Mouse (Mus musculus): ENCODE measurements around the gene Elk3.

Gene Elk3

GRCm38 (mm10) chr10:93331543-93331942 lies 20.6 kb upstream of the Elk3 start:
- no peak for DNase-seq

DNA sequence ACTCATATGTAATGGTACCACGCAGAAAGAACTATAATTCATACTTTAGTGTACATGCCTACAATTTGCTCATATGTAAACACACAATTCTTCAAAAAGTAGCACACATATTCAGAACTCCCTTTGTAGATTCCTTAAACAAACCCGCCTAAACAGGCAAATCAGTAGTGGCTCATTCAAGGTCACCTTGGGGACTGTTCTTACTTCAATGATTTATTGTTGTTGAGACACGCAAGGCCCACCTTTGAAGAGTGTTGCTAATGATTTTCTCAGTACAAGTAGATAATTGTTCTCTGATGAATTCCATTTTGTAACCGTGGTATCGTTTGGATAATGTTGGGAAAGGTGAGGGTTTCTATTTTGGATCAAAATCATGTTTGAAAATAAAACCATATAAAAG lies 17.4 kb upstream of the Elk3 start:
- no peak for DNase-seq

DNA sequence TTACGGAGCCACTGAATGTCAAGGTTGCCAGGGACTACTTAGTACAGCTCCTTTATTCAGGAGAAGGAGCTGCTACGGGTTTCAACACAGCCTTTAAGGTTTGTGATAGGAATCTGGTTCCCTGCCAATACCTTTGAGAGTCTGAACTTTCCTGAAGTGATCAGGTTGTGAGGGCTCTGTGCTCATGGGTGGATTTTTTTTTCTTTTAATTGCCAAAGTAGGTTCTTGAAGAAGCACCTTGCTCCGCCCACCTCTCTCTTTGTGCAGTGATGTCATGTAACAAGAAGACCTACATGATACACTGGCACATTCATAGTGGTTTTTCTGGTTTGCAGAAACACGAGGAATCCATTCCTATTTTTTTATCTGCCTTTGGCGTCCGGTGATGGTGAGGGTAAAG lies 16.3 kb upstream of the Elk3 start:
- no peak for DNase-seq

- DNase-seq: no peak
These were observed 15.8 kb upstream of the Elk3 start for GRCm38 (mm10) chr10:93326741-93327100.

DNA sequence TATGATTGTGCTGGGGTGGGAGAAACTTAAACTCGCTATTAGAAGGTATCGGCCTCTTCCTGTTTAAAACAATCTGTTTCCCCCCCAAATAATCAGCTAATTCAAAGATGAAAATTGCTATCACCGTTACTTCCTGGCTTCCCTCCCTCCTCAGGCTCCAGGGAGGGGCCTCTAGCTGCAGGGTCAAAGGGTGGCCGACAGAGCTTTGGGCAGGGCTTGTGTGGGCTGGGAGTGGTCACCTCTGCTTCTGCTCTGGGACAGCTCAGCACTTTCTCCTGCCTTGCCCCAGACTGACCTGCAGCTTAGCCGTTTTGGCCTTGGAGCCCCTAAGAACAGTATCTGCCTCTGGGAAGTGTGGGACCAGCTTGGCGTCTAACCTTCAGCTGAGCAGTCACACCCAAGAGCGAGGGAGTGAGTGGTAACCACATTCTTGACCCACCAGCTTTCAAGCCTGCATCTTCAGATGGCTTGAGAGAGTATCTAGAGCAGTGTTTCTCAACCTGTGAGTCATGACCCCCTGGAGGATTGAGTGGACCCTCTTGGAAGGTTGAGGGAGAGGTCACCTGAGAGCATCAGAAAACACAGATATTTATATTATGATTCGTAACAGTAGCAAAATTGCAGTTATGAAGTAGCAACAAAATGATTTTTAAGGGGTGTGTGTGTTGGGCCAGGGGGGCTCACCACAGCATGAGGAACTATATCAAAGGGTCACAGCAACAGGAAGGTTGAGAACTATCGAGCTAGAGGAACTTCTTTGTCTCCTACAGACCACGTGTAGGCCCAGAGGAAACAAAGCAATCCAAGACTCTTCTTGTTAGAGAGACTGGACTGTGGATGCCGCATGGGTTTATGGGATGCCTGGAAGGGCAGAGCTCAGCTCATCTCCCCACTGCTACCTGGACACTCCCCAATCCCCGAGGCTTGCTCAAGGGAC lies 15.1 kb upstream of the Elk3 start:
- DNase-seq: peak; percentile 48 to 66

GRCm38 (mm10) chr10:93325369-93325768 lies 14.4 kb upstream of the Elk3 start:
- no peak for DNase-seq

- DNase-seq: no peak
These were observed 13.5 kb upstream of the Elk3 start for GRCm38 (mm10) chr10:93324438-93324837.

- no peak for DNase-seq
These were observed 12.7 kb upstream of the Elk3 start for GRCm38 (mm10) chr10:93323659-93324058.

GRCm38 (mm10) chr10:93321763-93322162 lies 10.8 kb upstream of the Elk3 start:
- DNase-seq: no peak

GRCm38 (mm10) chr10:93320148-93320547 lies 9.2 kb upstream of the Elk3 start:
- no peak for DNase-seq

DNA sequence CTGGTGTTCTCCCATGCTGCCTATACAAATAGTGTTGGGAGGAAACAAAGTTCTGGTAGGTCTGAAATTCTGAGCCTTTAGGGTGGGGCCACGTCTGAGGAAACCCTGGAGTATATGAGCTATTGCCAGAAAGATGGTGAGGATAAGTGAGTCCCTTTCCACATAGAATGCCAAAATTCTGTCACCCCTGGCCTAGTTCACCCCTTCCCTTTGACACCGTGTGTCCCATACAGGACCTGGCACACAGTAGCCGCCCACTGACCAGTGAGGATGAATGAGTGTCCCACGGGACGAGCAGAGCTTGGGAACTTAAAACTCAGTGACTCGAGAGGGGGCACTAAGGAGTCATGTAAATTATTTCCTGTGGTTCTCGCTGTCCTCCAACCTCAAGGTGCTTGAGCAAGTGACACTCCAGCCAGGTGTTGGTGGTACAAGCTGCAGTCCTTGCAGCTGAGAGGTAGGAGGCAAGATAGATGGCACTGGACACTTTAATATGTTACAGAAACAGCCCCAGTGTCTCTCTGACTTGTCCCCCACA lies 8.7 kb upstream of the Elk3 start:
- DNase-seq: no peak

DNA sequence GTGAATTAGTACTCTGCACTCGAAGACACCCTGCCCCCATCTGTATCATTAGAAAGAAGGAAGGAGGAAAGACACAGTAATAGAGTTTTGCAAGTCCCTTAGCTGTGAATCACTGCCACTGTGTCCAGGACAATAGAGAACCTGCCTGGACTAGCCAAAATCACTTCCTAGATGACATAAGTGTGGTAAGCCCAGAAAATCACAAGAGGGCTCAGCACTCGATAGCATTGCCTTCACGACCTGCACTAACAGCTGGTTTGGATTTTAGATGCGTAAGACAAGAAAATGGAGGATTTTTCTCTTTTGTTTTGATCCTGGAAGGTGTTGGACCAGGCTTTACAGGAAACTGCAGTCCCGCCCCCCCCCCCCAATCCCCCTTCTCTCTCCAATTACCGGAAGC lies 6.0 kb upstream of the Elk3 start:
- DNase-seq: no peak

GRCm38 (mm10) chr10:93311576-93311975 lies 641 bp upstream of the Elk3 start:
- peak; percentile 28 to 46 for DNase-seq

DNA sequence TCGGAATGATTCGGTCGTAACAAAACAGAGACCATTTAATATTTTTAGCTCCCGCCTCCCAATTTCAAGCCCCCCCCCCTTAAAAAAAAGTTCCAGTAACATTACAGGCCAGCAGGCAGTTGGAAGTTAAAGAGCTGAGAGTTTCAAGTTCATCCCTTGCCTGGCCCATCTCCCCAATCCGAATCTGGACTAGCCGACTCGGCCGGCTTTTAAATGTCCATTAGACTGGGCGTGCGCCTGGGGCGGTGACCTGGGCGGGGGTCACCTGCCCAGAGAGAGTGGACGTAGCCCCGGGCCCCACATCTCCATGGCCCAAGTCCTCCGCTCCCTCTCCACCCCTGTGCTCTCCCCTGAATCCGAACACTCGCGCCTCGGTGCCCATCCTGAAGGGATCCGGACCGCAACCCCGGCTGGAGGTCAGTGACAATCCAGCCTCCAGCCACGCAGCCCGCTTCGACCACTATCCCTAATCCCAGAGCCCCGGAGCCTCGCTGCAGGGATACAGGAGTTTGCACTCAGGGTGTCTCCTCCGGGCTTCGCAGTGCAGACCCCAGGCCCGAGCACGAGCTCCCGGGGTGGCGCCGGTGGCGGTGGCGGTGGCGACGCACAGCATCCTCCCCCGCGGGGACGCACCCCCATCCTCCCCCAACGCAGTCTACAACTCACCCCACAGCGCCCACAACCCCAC lies 857 bp downstream of the Elk3 start:
- DNase-seq: peak; percentile 65 to 72

- peak; percentile 74 to 83 for DNase-seq
These were observed 1.6 kb downstream of the Elk3 start for GRCm38 (mm10) chr10:93309131-93309933.

GRCm38 (mm10) chr10:93306367-93306766 lies 4.6 kb downstream of the Elk3 start:
- DNase-seq: no peak

GRCm38 (mm10) chr10:93305946-93306345 lies 5.0 kb downstream of the Elk3 start:
- DNase-seq: no peak

DNA sequence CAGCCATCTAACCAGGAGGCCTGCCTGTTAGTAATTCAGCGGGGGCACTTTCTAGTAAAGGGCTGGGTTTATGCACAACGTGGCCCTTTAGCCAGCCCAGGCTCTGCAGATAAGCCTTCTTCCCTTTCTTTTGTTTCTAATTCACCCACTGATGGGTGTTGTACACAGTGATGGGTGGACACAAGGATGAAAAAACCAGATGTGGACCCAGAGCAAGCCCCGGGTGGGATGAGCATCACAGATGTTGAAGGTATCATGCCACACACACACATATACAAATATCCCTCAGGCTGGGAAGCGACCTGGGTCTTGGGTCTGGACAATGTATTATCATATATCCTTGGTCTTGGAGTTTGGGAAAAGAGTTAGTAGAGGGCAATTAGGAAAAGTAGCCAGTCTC lies 7.7 kb downstream of the Elk3 start:
- DNase-seq: no peak

DNA sequence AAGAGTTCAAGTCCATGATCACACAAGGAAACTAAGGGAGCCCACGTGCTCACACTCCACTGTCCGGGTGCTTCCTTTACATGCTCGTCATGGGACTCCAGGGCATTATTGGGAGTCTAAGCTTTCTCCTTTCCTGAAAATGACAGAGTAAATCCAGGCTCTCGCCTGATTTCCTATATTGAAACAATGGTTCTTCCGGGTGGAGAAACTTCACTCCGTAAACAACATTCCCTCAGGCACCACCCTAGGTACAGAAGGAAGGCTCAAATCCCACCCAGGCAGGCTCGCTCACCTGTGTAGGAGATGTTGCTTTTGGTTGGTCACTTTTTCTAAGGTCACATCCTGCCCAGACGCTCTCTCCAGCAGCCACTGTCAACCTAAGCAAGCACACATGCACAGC lies 9.1 kb downstream of the Elk3 start:
- no peak for DNase-seq

DNA sequence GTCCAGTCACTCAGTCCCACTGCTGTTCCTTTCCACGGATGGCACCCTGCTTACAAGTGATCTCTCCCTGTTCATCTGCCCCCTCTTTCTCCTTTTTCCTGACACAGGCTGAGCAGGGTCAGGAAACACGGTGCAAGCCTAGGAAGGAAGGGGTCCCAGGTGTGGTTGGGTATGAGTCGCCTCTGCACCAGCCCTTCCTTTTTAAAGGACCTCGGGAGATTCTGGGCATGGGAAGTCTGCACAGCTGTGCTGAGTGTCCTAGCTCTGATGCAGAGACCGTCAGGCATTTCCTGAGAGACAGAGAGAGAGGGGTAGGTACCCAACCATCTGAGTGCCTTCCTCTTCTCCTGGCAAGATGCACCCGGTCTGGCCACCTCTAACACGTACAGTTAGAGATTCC lies 12.7 kb downstream of the Elk3 start:
- peak in 1 of 2 experiments; percentile 42 for DNase-seq

GRCm38 (mm10) chr10:93297774-93298173 lies 13.2 kb downstream of the Elk3 start:
- DNase-seq: peak in 1 of 2 experiments; percentile 52

GRCm38 (mm10) chr10:93294547-93295219 lies 16.3 kb downstream of the Elk3 start:
- peak; percentile 41 to 60 for DNase-seq

Data from kidney, postnatal 4 days (tissue).